Mouse (Mus musculus) thymus, adult 18-20 months (tissue): ENCODE data around the gene Bcap31.

ENCODE experiments used
- DNase-seq, 2 experiments: peaks; one replicate each; pipeline ENCODE4 v3.0.0; 2022; ENCODE audit warnings: mixed read lengths in 2 of 2

Gene Bcap31

GRCm38 (mm10) chrX:73675231-73675630 lies 40.7 kb downstream of the Bcap31 start:
- no peak for DNase-seq

- DNase-seq = no peak
Measured at GRCm38 (mm10) chrX:73673968-73674661, 41.9 kb downstream of the Bcap31 start.

DNA sequence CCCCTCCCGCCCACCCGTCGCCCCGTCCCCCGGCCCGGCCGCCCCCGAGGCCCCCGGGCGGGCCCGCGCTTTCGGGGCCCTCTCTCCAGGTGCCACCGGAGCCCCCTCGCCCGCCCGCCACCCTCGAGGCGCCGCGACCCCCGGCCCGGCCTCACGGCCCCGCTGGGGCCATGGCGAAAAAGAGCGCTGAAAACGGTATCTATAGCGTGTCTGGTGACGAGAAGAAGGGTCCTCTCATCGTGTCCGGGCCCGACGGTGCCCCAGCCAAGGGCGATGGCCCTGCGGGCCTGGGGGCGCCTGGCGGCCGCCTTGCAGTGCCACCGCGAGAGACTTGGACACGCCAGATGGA lies 42.4 kb downstream of the Bcap31 start:
- DNase-seq = no peak

- no peak for DNase-seq
Measured at GRCm38 (mm10) chrX:73672879-73673618, 42.9 kb downstream of the Bcap31 start, which contains the start of gene Slc6a8. TSS of gene Slc6a8 (plus strand) at chrX:73673150.

- peak in 1 of 2 experiments; percentile 40 for DNase-seq
Measured at GRCm38 (mm10) chrX:73672031-73672431, 43.9 kb downstream of the Bcap31 start.

- no peak for DNase-seq
Measured at GRCm38 (mm10) chrX:73663143-73663542, 52.8 kb downstream of the Bcap31 start.

DNA sequence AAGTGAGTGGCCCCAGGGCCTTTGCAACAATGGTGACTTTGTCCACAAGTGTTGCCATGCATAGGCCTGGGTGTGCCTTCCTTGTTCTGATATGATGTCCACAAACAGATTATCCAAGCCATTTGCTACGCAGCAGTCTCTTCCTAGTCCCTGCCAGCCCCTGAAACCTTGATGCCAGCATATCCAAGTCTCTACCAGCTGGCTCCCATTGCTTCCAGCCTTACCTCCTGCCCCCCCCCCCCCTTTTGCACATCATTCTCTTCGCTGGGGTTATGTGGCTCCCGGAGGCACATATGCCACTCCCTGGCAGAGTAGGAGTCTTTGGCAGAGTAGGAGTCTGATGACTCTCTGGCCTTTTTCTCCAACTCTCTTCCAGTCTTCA lies 55.7 kb downstream of the Bcap31 start:
- no peak for DNase-seq

DNA sequence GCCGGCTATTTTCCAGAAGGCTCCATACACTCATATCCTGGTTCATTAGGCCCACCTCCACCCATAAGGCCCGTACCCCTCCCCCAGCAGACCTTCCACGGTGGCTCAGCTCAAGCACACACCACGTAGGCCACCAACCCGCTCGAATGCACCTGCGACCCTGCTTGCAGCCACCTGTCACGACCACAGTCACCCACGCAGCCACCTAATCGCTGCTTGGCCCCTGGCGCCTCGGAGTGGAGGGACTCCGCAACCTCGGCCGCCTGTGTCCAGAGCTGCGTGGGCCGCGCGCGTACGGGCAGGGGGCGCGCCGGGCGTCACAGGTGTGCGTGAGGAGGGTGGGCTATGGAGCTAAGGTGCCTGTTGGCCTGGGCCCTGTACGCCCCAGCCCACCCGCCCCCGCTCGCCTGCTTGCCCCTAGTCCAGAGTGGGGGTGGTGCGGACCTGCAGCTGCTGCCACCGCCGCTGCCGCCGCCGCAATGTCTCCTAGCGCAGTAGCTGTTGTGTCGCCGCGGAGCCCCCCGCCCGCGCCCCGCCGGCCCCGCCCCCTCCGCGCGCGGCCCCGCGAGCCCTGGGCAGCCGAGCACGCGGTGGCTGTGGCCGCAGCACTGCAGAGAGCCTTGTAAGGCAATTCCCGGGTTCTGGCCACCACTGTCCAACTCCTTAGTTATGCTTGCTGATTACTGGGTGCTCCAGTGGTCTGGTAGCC lies 56.2 kb downstream of the Bcap31 start, which contains the start of gene Pnck:
Gene Pnck (minus strand): TSS at position 543 of the 709 bp plus-strand sequence.
- no peak for DNase-seq

DNA sequence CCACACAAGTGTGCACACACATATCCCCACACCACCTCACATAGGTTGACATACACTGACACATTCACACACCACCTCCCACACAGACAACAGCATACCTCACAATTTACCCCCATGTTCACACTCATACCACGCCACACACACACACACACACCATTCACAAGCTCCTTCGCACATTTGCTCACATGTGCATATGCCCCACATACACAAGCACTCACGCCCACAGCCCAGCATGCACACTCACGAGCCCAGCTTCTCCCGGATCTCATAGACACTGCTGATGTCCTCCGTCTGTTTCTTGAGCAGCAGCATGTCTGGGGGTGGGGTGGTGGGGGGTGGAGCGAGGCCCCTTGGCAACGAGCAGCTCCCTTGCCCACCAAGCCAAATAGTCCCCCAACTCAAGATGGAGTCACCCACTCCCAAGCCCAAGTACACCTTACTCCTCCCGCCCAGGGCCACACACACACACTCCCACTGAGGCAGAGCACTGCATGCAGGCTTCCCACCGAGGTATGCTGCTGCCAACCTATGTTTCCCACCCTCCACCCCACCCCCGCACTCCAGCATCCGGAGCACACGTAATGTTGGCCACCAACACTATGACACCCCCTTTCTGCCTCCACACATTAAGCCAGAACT lies 56.9 kb downstream of the Bcap31 start:
- no peak for DNase-seq

DNA sequence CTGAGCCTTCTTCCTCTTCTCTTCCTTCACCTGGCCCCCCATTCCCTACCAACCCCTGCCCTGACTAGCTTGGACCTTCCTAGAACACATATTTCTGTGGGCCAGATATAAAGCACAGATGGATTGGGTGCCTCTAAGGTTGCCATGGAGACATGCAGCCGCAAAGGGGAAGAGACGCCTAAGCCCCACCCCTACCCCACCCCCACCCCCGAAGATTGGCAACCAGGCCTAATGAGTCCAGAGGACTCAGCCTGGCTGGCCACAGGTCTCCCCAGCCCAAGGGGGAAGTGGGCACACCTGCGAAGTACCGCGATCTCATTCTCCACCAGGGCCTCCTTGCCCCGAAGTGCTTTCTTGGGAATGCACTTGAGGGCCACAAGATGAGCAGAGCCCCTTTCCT lies 57.6 kb downstream of the Bcap31 start:
- DNase-seq = no peak

DNA sequence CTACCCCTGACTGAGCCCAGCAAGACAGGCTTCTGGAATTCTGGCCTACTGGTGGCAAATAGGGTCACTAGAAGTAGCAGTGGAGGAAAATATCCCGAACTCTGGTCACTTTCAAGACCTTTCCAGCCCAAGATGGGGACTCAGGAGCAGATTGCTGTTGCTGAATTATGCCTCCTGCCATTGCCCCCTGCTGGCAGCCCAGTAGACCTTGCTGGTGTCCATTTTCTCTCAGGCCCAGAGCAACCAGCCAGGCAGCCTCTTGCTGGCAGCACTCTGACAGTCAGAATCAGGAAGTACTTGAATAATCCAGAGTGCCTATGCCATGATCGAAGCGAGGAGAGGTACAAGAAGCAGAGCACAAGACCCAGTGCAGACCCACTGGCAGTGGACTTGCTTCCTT lies 60.4 kb downstream of the Bcap31 start:
- no peak for DNase-seq

- DNase-seq = no peak
Measured at GRCm38 (mm10) chrX:73654177-73654576, 61.8 kb downstream of the Bcap31 start.

GRCm38 (mm10) chrX:73653392-73653791 lies 62.6 kb downstream of the Bcap31 start:
- DNase-seq = no peak

DNA sequence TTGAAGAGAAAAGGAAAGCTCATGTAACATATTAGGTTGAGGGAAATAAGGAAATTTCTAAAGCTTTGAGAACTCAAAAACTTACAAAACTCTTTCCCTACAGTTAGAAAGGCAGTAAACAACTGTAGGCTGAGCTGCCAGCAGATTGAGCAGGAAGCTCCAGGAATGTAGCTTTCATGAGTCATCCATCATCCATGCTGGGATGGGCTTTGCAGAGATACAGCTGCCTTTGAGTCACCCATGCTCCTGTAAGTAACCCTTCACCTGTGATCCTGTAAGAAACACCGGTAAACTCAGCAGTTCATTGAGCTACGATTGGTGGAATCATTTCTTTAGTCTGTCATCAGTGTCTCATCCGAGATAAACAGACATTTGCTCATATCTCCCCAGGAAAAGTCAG lies 65.1 kb downstream of the Bcap31 start:
- no peak for DNase-seq

DNA sequence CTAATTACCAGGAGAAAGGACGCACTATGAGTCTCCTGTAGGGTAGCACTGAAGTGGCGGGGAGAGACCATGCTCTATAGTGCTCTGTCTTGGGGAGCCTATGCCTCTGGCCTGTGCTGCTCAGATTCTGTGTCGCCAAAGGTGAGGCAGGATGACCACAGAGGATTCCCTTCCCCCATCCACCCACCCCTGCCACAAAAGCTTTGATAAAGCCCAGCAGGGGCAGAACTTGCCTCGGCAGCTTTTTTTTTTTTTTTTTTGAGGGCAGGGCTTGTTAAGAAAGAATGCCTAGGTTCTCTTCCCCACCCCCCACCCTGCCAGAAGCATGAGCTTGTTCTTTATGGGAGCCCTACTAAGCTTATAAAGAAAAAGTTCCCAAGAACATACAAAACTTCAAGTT lies 70.9 kb downstream of the Bcap31 start:
- no peak for DNase-seq

GRCm38 (mm10) chrX:73639901-73640469 lies 76.0 kb downstream of the Bcap31 start:
- DNase-seq = no peak

DNA sequence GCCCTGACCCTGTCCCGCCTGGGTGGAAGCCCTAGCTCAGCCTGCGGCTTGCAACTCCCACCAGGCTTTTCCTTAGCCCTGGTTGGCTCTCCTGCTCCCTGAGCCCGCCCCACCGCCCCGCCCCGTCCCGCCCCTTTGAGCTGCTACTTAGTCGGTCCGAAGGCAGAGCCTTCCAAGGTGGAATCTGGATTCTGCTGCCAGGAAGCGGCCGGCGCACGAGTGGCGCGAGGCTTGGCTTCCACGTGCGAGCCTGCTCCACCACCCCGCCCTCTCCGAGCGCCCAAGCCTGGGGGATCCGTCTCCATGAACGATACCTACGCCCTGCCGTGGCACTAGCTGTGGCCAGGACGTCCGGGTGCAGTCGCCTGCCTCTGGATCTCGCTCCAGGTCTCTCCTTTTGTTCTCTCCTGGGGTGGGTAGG lies 76.7 kb downstream of the Bcap31 start, which contains the start of gene Dusp9:
Gene Dusp9 (plus strand): TSS at position 165 of the 421 bp plus-strand sequence.
- DNase-seq = no peak

DNA sequence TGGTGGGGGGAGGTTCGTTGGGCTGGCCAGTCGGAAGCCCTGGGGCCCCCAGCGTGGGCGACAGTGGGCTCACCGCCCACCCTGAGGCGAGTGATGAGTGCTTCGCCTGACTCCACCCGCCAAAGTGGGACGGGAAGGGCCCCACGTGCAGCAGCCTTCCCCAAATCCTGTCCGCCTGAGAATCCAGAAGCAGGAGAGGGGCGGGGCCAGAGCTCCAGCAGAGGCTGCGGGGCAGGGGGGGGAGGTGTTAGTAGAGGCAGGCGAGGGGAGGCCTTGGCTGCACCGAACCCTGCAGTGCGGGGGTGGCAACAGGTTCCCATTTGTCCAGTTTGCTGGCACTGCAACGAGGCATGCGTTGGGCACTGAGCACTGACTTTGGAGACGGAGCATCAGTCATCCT lies 78.6 kb downstream of the Bcap31 start:
- no peak for DNase-seq
